Mouse (Mus musculus) ovary, postnatal 36 days (tissue): ENCODE measurements around the gene Ptchd4.
A peak's percentile ranks its signal among the peaks of the same experiment; 100 is the strongest.

Experiments
- DNase-seq: peaks from one replicate; pipeline ENCODE4 v3.0.0; 2022; ENCODE audit warnings: low spot score, mixed read lengths

The Ptchd4 gene

GRCm38 (mm10) chr17:42315669-42316611 lies at the start of gene Ptchd4:
Gene Ptchd4, plus strand, starts transcription at chr17:42315947.
- DNase-seq = peak; percentile 43

DNA sequence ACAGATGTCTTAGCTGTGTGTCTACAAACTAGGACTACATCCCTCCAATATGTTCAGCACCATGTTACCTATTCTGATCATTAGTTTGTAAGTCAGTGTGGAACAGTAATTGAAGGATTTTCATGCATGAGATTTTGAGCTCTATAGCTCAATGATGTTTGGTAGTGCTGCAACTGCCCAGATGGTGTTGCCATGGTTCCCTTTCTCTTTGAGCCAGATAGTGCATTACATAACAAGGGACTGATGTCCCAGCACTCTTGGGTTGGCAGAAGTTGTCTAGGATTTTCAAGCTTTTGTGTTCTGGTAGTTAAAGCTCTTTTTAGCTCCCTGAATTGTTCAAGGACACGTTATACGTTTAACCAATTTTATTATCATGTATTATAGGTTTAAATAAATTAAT lies 38.9 kb upstream of the Ptchd4 start:
- DNase-seq = no peak

DNA sequence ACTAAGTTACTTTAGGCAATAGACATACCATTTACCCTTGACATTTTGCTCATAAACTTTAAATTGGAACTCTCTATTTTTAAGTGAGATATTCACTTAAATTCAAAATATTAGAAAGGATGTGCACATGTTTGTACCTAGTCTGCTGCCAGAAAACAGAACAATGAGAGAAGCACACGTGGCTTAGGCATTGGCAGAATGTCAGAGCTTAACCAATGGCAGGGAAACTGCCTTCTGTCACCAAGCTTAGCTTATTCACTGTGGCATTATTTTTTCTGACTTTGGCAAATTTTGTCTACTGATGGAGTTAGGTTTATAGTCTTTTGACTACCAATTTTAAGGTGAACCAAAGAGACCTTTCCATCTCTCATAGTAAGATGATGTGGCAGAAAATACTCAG lies 31.4 kb upstream of the Ptchd4 start:
- no peak for DNase-seq

DNA sequence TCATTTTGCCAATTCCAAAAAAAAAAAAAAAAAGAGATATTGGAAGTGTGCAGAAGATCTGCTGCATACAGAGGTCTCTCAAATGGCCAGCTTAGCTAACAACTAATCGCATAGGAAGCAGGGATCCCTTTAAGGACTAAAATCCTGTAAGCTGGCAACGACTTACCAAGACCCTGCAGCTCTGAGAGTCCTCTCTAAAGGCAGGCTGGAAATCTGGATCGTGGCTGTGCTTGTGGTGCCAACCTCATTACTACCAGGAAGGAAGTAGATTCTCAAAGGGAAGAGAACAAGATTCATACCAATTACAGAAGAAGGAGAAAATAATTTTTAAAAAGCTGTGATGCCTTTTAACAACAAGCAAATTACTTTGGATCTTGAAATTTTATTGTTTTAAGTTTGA lies 29.5 kb upstream of the Ptchd4 start:
- DNase-seq = no peak

DNA sequence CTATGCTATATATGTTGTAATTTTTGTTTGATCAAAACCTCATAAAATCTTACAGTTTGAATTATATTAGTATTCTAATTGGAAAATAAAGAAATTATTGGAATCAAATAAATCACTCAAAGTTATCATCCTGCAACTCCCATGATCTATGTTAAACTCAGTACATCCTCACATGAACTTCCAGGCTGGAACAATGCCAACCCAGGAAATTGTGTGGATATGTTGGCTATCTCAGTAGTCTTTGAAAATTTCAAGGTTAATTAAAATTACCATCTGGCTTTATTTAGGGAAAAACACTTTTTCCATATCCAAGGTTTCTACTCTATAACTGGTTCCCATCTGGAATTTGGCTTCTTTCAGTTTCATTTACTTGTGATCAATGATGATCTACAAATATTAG lies 25.4 kb upstream of the Ptchd4 start:
- DNase-seq = no peak

DNA sequence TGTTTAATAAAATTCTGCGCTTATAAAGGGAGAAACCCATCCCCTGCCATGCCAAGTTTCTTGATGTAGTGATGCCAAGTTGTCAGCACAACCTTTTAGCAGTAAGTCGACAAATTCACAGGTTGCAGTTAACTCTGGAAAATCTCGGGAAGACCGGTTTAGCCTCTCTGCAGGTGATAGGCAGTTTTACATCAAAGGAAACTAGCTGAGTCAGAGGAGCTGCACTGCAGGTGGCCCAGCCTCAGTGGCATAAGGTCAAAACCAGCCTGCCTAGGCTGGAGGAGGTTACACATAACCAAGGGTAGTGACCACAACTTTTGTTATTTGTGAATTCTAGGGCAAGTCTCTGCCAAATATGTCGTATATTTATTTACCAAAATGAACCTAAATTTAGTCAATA lies 24.0 kb upstream of the Ptchd4 start:
- no peak for DNase-seq

DNA sequence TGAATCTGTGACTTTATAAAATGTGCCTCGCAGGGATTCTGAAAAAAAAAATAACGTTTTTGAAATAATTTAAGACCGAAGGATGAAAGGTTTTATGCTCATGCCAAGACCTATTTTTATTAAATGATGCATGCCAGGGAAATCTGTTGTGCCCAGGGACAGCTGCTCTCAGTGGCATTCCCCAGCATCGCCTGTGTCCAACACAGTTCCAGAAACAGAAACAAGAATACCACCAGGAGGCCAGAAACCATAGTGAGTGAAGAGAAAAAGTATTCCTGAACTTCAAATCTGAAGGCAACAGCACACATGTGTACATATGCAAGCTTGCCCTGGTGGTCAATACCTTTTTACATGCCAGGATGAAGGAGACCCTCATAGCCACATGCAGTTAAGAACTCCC lies 17.8 kb upstream of the Ptchd4 start:
- DNase-seq = no peak

- DNase-seq = no peak
Measured at GRCm38 (mm10) chr17:42299681-42300080, 16.1 kb upstream of the Ptchd4 start.

- no peak for DNase-seq
Measured at GRCm38 (mm10) chr17:42303062-42303577, 12.6 kb upstream of the Ptchd4 start.

DNA sequence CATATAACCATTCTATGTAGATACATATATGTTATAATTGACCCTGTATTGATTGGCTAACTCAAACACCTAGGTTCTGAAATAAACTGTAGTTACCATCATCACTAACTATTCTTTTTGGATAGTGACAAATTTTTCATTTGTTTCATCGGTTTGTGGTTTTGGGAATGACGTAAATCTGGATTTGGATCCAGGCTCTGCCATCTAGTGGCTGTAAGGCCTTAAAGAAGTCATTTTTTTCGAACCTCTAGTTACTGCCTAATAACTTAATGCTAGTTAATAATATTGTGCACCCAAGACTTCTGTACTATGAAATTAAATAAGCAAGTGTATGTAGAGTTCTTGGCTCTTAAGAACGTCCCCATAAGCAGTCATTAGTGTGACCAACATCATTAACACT lies 11.5 kb upstream of the Ptchd4 start:
- no peak for DNase-seq

- no peak for DNase-seq
Measured at GRCm38 (mm10) chr17:42307001-42307400, 8.7 kb upstream of the Ptchd4 start.

DNA sequence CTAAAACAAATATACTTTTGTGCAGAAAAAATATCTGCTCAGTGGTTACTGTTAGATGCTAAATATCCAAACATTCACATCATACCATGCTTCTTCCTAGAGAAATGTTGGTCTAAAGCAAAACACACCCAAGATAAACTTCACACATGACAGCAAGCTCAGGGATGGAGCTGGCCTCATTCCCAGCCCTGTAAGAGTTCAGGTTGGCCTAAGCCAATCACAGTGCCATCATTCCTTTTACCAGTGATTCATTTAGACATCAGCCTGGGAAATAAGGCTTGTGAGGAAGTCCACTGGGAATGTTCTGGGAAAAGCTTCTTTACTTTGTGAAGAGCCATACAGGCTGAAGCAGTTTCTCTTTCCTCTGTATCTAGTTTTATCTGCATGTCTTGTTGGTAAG lies 5.6 kb upstream of the Ptchd4 start:
- no peak for DNase-seq

DNA sequence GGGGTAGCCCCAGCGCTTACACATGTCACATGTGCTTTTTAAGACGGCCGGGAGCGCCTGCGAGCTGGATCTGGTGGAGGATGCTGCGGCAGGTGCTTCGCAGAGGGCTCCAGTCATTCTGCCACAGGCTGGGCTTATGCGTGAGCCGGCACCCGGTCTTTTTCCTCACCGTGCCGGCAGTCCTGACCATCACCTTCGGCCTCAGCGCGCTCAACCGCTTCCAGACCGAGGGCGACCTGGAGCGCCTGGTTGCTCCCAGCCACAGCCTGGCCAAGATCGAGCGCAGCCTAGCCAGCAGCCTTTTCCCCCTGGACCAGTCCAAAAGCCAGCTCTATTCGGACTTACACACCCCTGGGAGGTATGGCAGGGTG lies 850 bp downstream of the Ptchd4 start:
- DNase-seq = peak; percentile 4

DNA sequence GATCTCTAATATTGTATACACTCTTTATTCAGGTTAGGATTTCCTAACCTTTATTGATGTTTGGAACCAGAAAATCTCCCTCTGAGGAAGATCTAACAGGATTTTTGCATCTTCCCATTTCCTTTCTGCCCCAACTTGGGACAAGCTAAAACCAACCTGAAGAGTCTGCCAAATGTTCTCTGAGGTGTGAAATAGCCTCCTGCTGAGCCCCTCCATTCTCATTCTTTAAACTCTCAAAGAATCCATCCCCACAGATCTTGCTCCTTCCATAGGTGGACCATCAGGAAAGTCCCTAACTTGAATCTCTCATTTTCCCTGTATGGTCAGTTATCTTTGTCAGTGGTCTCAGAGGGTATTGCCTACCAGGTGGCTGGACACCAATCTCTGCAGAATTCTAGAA lies 20.0 kb downstream of the Ptchd4 start:
- no peak for DNase-seq

DNA sequence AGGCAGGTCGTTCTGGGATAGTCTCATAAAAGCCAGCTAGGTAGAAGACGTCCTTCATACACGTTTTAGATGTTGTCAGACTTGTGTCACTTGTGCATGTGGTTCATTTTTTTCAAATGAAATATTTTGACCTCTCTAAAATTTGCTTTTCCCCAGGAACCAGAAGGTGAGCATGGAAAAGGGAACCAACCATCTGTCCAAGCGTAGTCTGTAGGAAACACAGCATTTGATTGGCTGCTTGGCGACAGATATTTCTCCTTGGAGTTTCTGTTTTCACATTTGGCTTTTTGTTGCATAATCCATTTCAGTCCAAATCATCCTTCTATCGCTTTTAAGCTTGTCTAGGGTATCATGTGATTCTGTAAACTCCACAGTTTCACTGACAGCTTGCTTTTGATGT lies 20.8 kb downstream of the Ptchd4 start:
- DNase-seq = no peak

- no peak for DNase-seq
Measured at GRCm38 (mm10) chr17:42346027-42346426, 30.3 kb downstream of the Ptchd4 start.

- DNase-seq = no peak
Measured at GRCm38 (mm10) chr17:42358481-42358880, 42.7 kb downstream of the Ptchd4 start.

GRCm38 (mm10) chr17:42363085-42363710 lies 47.5 kb downstream of the Ptchd4 start:
- no peak for DNase-seq

- no peak for DNase-seq
Measured at GRCm38 (mm10) chr17:42364716-42365115, 49.0 kb downstream of the Ptchd4 start.

DNA sequence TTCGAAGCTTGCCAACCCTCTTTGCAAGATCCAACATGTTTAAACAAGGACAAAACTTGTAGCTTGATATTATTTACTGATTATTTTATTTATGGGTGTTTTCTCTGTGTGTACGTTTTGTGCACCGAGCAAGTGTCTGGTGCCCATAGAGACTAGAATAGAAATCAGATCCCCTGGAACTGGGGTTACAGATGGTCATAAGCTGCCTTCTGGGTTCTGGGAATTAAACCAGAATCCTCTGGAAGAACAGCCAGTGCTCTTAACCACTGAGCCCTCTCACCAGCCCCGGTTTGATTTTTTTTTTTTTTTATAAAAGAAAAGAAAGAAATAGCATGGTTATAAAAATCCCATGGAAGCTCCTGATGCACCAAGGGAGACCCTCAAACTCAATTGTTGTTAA lies 59.1 kb downstream of the Ptchd4 start:
- DNase-seq = no peak

DNA sequence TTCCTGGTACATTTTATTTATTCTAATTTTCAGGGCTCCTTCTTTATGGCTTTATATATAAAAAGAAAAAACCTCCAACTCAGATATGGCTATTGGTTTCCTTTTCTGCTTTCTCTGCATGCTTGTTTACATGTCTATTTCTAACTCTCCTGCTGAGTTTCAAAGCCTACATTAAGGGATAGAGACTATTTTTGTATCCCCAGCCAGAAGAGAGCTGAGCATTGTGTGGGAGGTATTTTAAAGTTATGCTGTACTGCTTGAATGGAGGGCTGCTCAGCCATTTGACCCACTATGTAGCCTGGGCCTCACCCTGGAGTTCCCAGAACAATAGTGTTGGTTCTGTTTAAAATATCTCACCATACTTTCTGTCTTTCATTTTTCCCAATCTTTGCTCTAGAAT lies 77.3 kb downstream of the Ptchd4 start:
- no peak for DNase-seq

- no peak for DNase-seq
Measured at GRCm38 (mm10) chr17:42395299-42395698, 79.6 kb downstream of the Ptchd4 start.

- no peak for DNase-seq
Measured at GRCm38 (mm10) chr17:42418449-42418848, 102.7 kb downstream of the Ptchd4 start.
